Mouse (Mus musculus) hematopoietic multipotent progenitor cell, adult 10-12 weeks (in vitro differentiated cells): Measurements from ENCODE around the gene Wfdc11. TPM values are rescaled to one million over a fixed set of nuclear protein-coding genes. Genes with fewer than 3 reads are reported as not detected.

ENCODE experiments used
- polyA plus RNA-seq: library from polyadenylated mRNA; stranded (reverse); fragments of >175 nt; gene quantifications from 2 replicates; pipeline ENCODE4 v1.2.3, GENCODE M21; 2012; ENCODE audit warnings: low replicate concordance

The Wfdc11 gene
- not detected in 2 replicates for polyA plus RNA-seq

GRCm38 (mm10) chr2:164673987-164674386 lies at the start of gene Wfdc11:
TSS of gene Wfdc11 (minus strand) at chr2:164674087.

GRCm38 (mm10) chr2:164715005-164715404 lies 41.1 kb upstream of the Wfdc11 start, which contains the start of gene Spint5:
TSS of gene Spint5 (plus strand) at chr2:164715305.

DNA sequence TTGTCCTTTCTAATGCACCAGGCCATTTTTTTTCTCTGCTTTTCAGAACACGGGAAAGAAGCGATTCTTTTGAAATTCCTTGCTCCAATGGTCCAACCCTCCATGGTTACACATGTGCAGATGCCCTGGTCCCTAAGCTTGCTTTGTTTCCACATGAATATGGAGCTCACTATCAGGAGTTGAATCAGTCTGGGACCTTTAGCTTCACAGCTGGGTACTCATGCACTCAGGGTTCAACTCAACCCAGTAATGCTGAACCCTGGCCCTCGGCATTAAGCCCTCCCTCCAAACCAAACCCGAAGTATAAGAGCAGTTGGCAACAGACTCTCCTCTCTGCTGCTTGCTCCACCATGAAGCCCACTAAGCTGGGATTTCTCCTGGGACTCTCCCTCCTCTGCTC lies 24.3 kb upstream of the Wfdc11 start, which contains the start of gene Spint4:
Gene Spint4, plus strand, starts transcription at position 301 of the 400 bp plus-strand sequence.

DNA sequence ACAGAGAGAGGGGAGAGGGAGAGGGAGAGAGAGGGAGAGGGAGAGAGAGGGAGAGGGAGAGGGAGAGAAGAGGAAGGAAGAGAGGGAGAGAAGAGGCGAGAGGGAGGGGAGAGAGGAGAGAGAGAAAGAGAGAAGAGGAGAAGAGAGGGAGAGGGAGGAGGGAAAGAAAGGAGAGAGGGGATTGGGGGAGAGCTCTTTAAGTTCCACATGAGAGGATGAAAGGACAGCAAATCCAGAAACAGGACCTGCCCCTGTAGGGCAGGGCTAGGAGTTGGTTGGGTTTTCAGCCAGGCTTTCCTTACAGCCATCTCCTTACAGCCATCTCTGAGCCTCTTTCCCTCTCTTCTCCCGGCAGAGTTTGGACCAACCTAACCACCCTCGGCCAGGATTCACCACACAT lies 10.9 kb upstream of the Wfdc11 start, which contains the start of gene Wfdc13:
Gene Wfdc13, plus strand, starts transcription at position 301 of the 400 bp plus-strand sequence.

DNA sequence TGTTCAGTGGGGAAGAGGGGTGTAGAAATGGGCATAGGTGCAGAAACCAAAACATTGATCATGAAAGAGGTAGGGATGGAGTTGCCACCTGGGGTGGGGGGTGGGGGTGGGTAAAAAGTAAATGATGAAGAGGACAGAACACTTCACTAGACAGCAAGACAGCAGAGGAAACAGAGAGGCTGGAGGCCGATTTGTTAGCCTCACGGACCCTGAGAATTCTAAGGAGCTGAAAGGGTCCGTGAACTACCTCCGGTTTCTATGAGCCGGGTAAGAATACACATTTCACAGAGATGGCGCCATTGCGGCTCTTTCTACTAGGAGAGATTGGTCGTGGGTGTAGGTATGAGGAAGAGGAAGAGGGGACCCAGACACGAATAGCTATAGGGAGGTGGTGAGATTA lies 17.4 kb downstream of the Wfdc11 start, which contains the start of gene Wfdc9:
Gene Wfdc9, minus strand, starts transcription at position 101 of the 400 bp plus-strand sequence.

DNA sequence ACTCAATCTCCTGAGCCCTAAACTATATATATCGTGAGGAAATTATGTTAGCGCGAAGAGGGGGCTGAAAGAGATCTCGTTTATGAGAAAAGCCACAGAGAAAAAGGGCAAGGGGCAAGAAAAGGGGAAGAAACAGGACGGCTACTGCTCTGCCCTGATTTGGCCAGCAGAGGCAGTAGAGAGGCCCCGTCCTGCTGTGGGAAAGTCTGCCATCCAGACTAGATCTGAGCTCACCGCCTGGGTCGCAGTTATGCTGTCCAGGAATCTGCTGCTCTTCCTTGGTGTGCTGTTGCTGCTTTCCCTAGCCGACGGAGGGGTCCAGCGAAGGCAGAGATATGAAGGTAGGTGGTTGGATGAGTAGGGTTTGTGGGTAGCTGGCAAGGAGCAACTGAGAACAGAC lies 18.0 kb downstream of the Wfdc11 start, which contains the start of gene Wfdc10:
Gene Wfdc10, plus strand, starts transcription at position 189 of the 400 bp plus-strand sequence.

DNA sequence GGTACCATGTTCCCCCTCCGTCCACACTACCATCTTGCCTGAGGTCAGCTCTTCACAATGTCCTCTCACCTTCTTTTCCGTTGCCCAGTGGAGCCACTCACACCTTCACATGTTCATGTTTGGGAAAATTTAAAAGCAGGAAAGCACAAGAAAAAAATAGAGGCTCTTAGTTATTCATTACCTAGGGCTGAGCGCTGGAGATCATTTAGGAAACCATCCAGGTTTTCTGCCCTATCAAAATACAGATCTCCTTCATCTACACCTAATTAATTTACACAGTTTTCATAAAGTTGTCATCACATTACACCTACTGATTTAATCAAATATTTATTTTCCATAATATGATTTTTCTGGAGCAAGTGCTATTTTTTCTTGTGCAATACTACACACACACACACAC lies 35.2 kb downstream of the Wfdc11 start, which contains the start of gene Wfdc16:
Gene Wfdc16, minus strand, starts transcription at position 101 of the 400 bp plus-strand sequence.

GRCm38 (mm10) chr2:164613471-164613870 lies 60.4 kb downstream of the Wfdc11 start, which contains the start of the genes Wfdc6b and Wfdc8:
TSS of gene Wfdc6b (plus strand) at chr2:164613522.
TSS of gene Wfdc8 (minus strand) at chr2:164613626.

Other genes with a start within 250 kb of the Wfdc11 start
- gene Sdc4, start 230.2 kb downstream of the Wfdc11 start, polyA plus RNA-seq = 6.5 and 51.1 TPM in 2 replicates
- gene Sys1, start 217.1 kb downstream of the Wfdc11 start, polyA plus RNA-seq = 150 and 241 TPM in 2 replicates
- 2.5 and 3.3 TPM in 2 replicates for gene Gm20458, start 213.1 kb downstream of the Wfdc11 start, polyA plus RNA-seq
- not detected in 2 replicates for gene Trp53tg5, start 200.4 kb downstream of the Wfdc11 start, polyA plus RNA-seq
- gene Dbndd2, start 188.0 kb downstream of the Wfdc11 start, polyA plus RNA-seq = 27.5 and 44.6 TPM in 2 replicates
- gene Pigt, start 176.6 kb downstream of the Wfdc11 start, polyA plus RNA-seq = 111 and 192 TPM in 2 replicates
- not detected in 2 replicates for gene Wfdc2, start 111.7 kb downstream of the Wfdc11 start, polyA plus RNA-seq
- not detected in 2 replicates for gene Spint3, start 100.6 kb downstream of the Wfdc11 start, polyA plus RNA-seq
- not detected in 2 replicates for gene Wfdc6a, start 88.6 kb downstream of the Wfdc11 start, polyA plus RNA-seq
- not detected in 2 replicates for gene Eppin, start 80.5 kb downstream of the Wfdc11 start, polyA plus RNA-seq
- gene Wfdc6b, start 60.6 kb downstream of the Wfdc11 start, polyA plus RNA-seq = not detected in 2 replicates
- 0.04 TPM in 1 of 2 replicates, not detected in the other for gene Wfdc8, start 60.5 kb downstream of the Wfdc11 start, polyA plus RNA-seq
- gene Wfdc16, start 35.3 kb downstream of the Wfdc11 start, polyA plus RNA-seq = not detected in 2 replicates
- gene Wfdc10, start 18.0 kb downstream of the Wfdc11 start, polyA plus RNA-seq = not detected in 2 replicates
- gene Wfdc9, start 17.5 kb downstream of the Wfdc11 start, polyA plus RNA-seq = not detected in 2 replicates
- gene Wfdc13, start 11.0 kb upstream of the Wfdc11 start, polyA plus RNA-seq = not detected in 2 replicates
- gene Spint4, start 24.4 kb upstream of the Wfdc11 start, polyA plus RNA-seq = not detected in 2 replicates
- gene Spint5, start 41.2 kb upstream of the Wfdc11 start, polyA plus RNA-seq = not detected in 2 replicates
- gene Wfdc3, start 71.8 kb upstream of the Wfdc11 start, polyA plus RNA-seq = not detected in 2 replicates
- gene Dnttip1, start 71.9 kb upstream of the Wfdc11 start, polyA plus RNA-seq = 50.1 and 129 TPM in 2 replicates
- 21.9 and 41.7 TPM in 2 replicates for gene Ube2c, start 95.8 kb upstream of the Wfdc11 start, polyA plus RNA-seq
- 0.18 TPM in 1 of 2 replicates, not detected in the other for gene Tnnc2, start 105.9 kb upstream of the Wfdc11 start, polyA plus RNA-seq
- 6.8 and 12.4 TPM in 2 replicates for gene Snx21, start 111.7 kb upstream of the Wfdc11 start, polyA plus RNA-seq
- gene Acot8, start 130.8 kb upstream of the Wfdc11 start, polyA plus RNA-seq = 16.4 and 60.9 TPM in 2 replicates
- gene Zswim3, start 131.0 kb upstream of the Wfdc11 start, polyA plus RNA-seq = 1.6 and 1.9 TPM in 2 replicates
- gene Zswim1, start 148.6 kb upstream of the Wfdc11 start, polyA plus RNA-seq = 23.3 and 24.2 TPM in 2 replicates
- gene Spata25, start 154.4 kb upstream of the Wfdc11 start, polyA plus RNA-seq = 0.93 TPM in 1 of 2 replicates, not detected in the other
- gene Ctsa, start 158.8 kb upstream of the Wfdc11 start, polyA plus RNA-seq = 86.1 and 549 TPM in 2 replicates
- 11.3 and 15.6 TPM in 2 replicates for gene Neurl2, start 159.4 kb upstream of the Wfdc11 start, polyA plus RNA-seq
- gene Pltp, start 183.6 kb upstream of the Wfdc11 start, polyA plus RNA-seq = 47.5 and 54.7 TPM in 2 replicates
- 102 and 104 TPM in 2 replicates for gene Pcif1, start 205.2 kb upstream of the Wfdc11 start, polyA plus RNA-seq
- 53.1 and 93.7 TPM in 2 replicates for gene Zfp335, start 237.7 kb upstream of the Wfdc11 start, polyA plus RNA-seq